31 mouse cellular contexts compared by ENCODE assay signal in genomic region chr5:150241638-150242037, GRCm38 (mm10).
A peak's percentile ranks its signal among the peaks of the same experiment; 100 is the strongest.
DNase-seq lines count a peak whose midpoint lies in the region; ATAC-seq and TF ChIP-seq lines count a peak whose summit lies in the region.
"Had no signal": no experiment of that assay in that cellular context is flagged by ENCODE, and none has a peak within 500 bp of the region (broad histone marks: within the 10 kb centered on the region; RNA-seq: fewer than 3 reads in every experiment).

No protein-coding gene starts in this region.

- no peaks in the 10 kb centered on the region for H3K27me3 ChIP-seq in cerebellum, adult 2 months (ENCODE audit: control insufficient read depth, insufficient read depth, low read length)
- H3K27me3 ChIP-seq in forebrain, embryonic 14.5 days (replicated peaks; ENCODE audit: control insufficient read depth, insufficient read depth, low read length): no peaks in the 10 kb centered on the region
- no peaks in the 10 kb centered on the region for H3K27me3 ChIP-seq in forebrain, embryonic 11.5 days (ENCODE audit: control insufficient read depth, insufficient read depth, low read length)
- no peaks in the 10 kb centered on the region for H3K27me3 ChIP-seq in stomach, postnatal 0 days (ENCODE audit: control insufficient read depth, insufficient read depth, low read length)
- H3K27me3 ChIP-seq: CH12.LX; embryonic facial prominence, embryonic 13.5 days; hindbrain, embryonic 12.5 days; limb, embryonic 15.5 days; liver, embryonic 13.5 days had no signal

- H3K9ac ChIP-seq in forebrain, embryonic 14.5 days (ENCODE audit: low read length): no peak overlapping the region
- H3K9ac ChIP-seq in forebrain, embryonic 11.5 days (ENCODE audit: low read length): no peak overlapping the region
- H3K9ac ChIP-seq in stomach, postnatal 0 days (ENCODE audit: low read length): no peak overlapping the region
- H3K9ac ChIP-seq: embryonic facial prominence, embryonic 13.5 days; hindbrain, embryonic 12.5 days; limb, embryonic 15.5 days; liver, embryonic 13.5 days had no signal

- peak; percentile 53 to 65 for DNase-seq in cerebellum, adult 2 months
- no peak for DNase-seq in cerebellum, adult 11-12 months
- peak; percentile 62 for DNase-seq in forebrain, embryonic 14.5 days (ENCODE audit: low spot score)
- no peak for DNase-seq in forebrain, embryonic 11.5 days (ENCODE audit: low spot score)
- DNase-seq in layer of hippocampus, adult 9-11 months: peak; percentile 33
- no peak for DNase-seq in layer of hippocampus, postnatal 25 days (ENCODE audit: extremely low spot score in 1 of 2, low spot score in 1 of 2)
- DNase-seq in brain, adult 2 months (ENCODE audit: low read depth, low spot score): peak; percentile 77
- DNase-seq in stomach, postnatal 0 days (ENCODE audit: low spot score): no peak
- DNase-seq: adrenal gland, adult 2 months; adrenal gland, postnatal 36 days; gastrocnemius, postnatal 10 days; heart, postnatal 36 days; kidney, adult 9 months; kidney, postnatal 10 days; layer of hippocampus, postnatal 36 days; liver, embryonic 13.5 days; lung, adult 18-20 months; right cerebral cortex, adult 18-20 months; spleen, adult 18-20 months; thymus, adult 18-20 months; thymus, postnatal 25 days had no signal

- no peaks in the 10 kb centered on the region for H3K36me3 ChIP-seq in forebrain, embryonic 14.5 days (ENCODE audit: control insufficient read depth, insufficient read depth, low read length)
- no peaks in the 10 kb centered on the region for H3K36me3 ChIP-seq in forebrain, embryonic 11.5 days (ENCODE audit: control insufficient read depth, insufficient read depth, low read length)
- H3K36me3 ChIP-seq in stomach, postnatal 0 days (ENCODE audit: control insufficient read depth, insufficient read depth, low read length): no peaks in the 10 kb centered on the region
- H3K36me3 ChIP-seq: embryonic facial prominence, embryonic 13.5 days; heart, embryonic 10.5 days; hindbrain, embryonic 12.5 days; limb, embryonic 10.5 days; limb, embryonic 15.5 days; liver, embryonic 13.5 days had no signal

- H3K9me3 ChIP-seq in forebrain, embryonic 14.5 days (replicated peaks; ENCODE audit: control insufficient read depth, low read length): no peaks in the 10 kb centered on the region
- H3K9me3 ChIP-seq in forebrain, embryonic 11.5 days (ENCODE audit: control insufficient read depth, low read length): no peaks in the 10 kb centered on the region
- H3K9me3 ChIP-seq in stomach, postnatal 0 days (ENCODE audit: control insufficient read depth, low read length): no peaks in the 10 kb centered on the region
- H3K9me3 ChIP-seq: embryonic facial prominence, embryonic 13.5 days; heart, embryonic 10.5 days; hindbrain, embryonic 12.5 days; limb, embryonic 10.5 days; liver, embryonic 13.5 days had no signal

- H3K4me1 ChIP-seq in cerebellum, adult 2 months (ENCODE audit: control insufficient read depth, insufficient read depth, low read length): peaks cover 12% of the 10 kb centered on the region
- H3K4me1 ChIP-seq in forebrain, embryonic 14.5 days (ENCODE audit: control insufficient read depth, insufficient read depth, low read length): no peaks in the 10 kb centered on the region
- H3K4me1 ChIP-seq in forebrain, embryonic 11.5 days (replicated peaks; ENCODE audit: control insufficient read depth, insufficient read depth, low read length): no peaks in the 10 kb centered on the region
- H3K4me1 ChIP-seq in stomach, postnatal 0 days (replicated peaks; ENCODE audit: control insufficient read depth, insufficient read depth): no peaks in the 10 kb centered on the region
- H3K4me1 ChIP-seq: embryonic facial prominence, embryonic 13.5 days; hindbrain, embryonic 12.5 days; limb, embryonic 15.5 days; liver, embryonic 13.5 days had no signal

- H3K4me2 ChIP-seq in forebrain, embryonic 14.5 days (ENCODE audit: low read length): no peak overlapping the region
- no peak overlapping the region for H3K4me2 ChIP-seq in forebrain, embryonic 11.5 days (ENCODE audit: low read depth, low read length, severe bottlenecking)
- no peak overlapping the region for H3K4me2 ChIP-seq in stomach, postnatal 0 days (replicated peaks; ENCODE audit: low read depth)
- H3K4me2 ChIP-seq: embryonic facial prominence, embryonic 13.5 days; hindbrain, embryonic 12.5 days; limb, embryonic 15.5 days; liver, embryonic 13.5 days had no signal

- peak overlapping the region; percentile 75 for H3K27ac ChIP-seq in cerebellum, adult 2 months (ENCODE audit: insufficient read depth, low read length)
- H3K27ac ChIP-seq in forebrain, embryonic 14.5 days (ENCODE audit: low read depth, low read length): no peak overlapping the region
- no peak overlapping the region for H3K27ac ChIP-seq in forebrain, embryonic 11.5 days (ENCODE audit: low read depth, low read length)
- no peak overlapping the region for H3K27ac ChIP-seq in stomach, postnatal 0 days (replicated peaks)
- H3K27ac ChIP-seq: embryonic facial prominence, embryonic 13.5 days; heart, embryonic 10.5 days; hindbrain, embryonic 12.5 days; limb, embryonic 10.5 days; limb, embryonic 15.5 days; liver, embryonic 13.5 days; macrophage had no signal

- TF ChIP-seq POLR2A in cerebellum, adult 2 months (IDR thresholded peaks at IDR 0.05; ENCODE audit: borderline replicate concordance, insufficient read depth, low read length): no peak

- peak; percentile 70; the same call in 1 of the 2 replicates for ATAC-seq in forebrain, embryonic 14.5 days
- no peak for ATAC-seq in forebrain, embryonic 11.5 days (replicated peaks; ENCODE audit: low FRiP score)
- no peak for ATAC-seq in stomach, postnatal 0 days (ENCODE audit: low FRiP score, low TSS enrichment)
- ATAC-seq: activated CD4-positive, CD25-positive, alpha-beta regulatory T cell, adult 4 months; intestine, embryonic 16.5 days; lung, postnatal 0 days had no signal

- no peak overlapping the region for H3K4me3 ChIP-seq in cerebellum, adult 2 months (replicated peaks; ENCODE audit: insufficient read depth, low read depth, low read length)
- no peak overlapping the region for H3K4me3 ChIP-seq in forebrain, embryonic 14.5 days (ENCODE audit: low read depth, low read length)
- H3K4me3 ChIP-seq in forebrain, embryonic 11.5 days (ENCODE audit: low read depth, low read length): no peak overlapping the region
- H3K4me3 ChIP-seq in stomach, postnatal 0 days (ENCODE audit: low read depth, low read length): no peak overlapping the region
- H3K4me3 ChIP-seq: embryonic facial prominence, embryonic 13.5 days; heart, embryonic 10.5 days; hindbrain, embryonic 12.5 days; limb, embryonic 10.5 days; limb, embryonic 15.5 days; liver, embryonic 13.5 days had no signal

- no peak for TF ChIP-seq EP300 in stomach, postnatal 0 days (optimal IDR thresholded peaks at IDR 0.05)

- 22% methylated on average over 9 of the region's 9 CpGs for WGBS in cerebellum, adult 2 months
- WGBS in forebrain, embryonic 14.5 days: 77% methylated on average over 9 of the region's 9 CpGs
- 89% methylated on average over 9 of the region's 9 CpGs for whole genome bisulfite sequencing in forebrain, embryonic 11.5 days
- WGBS in stomach, postnatal 0 days: 87% methylated on average over 9 of the region's 9 CpGs

- no peak for TF ChIP-seq CTCF in cerebellum, adult 2 months (IDR thresholded peaks at IDR 0.05; ENCODE audit: borderline replicate concordance, insufficient read depth, low read depth, low read length)
- TF ChIP-seq CTCF in stomach, postnatal 0 days (IDR thresholded peaks at IDR 0.05; ENCODE audit: low read depth): no peak

Comparison
In these comparisons a context has a peak if more than half of its experiments do, and no peak if none do; other contexts are left out.
1. DNase-seq: peak in cerebellum, adult 2 months (2 of 2), forebrain, embryonic 14.5 days (single experiment), layer of hippocampus, adult 9-11 months (single experiment) and brain, adult 2 months (single experiment); none in cerebellum, adult 11-12 months (single experiment), forebrain, embryonic 11.5 days (single experiment), layer of hippocampus, postnatal 25 days (0 of 2) and stomach, postnatal 0 days (single experiment).